Mouse (Mus musculus) cerebellum, adult 11 months (tissue): ENCODE results near the gene Armh3.

Experiments used
- DNase-seq: peaks from one replicate; pipeline ENCODE4 v3.0.0; 2022

Armh3 gene

DNA sequence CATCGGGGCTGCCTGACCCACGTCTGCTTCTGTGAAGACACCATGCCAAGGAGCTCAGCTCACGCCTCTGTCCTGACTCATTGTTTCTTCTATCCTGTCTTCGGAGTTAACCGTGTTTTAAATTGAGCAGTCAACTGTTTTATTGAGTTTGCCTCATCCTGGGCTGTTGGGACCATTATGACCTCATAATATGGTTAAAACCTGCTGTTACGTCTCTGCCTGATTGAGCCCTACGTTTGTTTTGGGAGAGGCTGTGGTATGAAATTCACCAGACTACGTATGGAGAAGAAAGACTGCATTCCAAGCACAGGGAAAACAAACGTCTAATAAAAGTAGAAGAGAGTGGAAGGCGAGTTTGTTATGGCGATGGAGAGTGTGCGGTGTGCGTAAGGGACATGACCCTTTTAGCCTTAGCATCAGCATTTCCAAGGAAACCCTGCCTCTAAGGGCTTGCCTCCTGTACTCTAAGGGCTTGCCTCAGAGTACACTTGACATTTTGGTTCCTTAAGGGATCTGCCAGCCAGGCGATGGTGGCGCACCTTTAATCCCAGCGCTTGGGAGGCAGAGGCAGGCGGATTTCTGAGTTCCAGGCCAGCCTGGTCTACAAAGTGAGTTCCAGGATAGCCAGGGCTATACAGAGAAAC is 214.2 kb downstream of the Armh3 start:
- DNase-seq = no peak

DNA sequence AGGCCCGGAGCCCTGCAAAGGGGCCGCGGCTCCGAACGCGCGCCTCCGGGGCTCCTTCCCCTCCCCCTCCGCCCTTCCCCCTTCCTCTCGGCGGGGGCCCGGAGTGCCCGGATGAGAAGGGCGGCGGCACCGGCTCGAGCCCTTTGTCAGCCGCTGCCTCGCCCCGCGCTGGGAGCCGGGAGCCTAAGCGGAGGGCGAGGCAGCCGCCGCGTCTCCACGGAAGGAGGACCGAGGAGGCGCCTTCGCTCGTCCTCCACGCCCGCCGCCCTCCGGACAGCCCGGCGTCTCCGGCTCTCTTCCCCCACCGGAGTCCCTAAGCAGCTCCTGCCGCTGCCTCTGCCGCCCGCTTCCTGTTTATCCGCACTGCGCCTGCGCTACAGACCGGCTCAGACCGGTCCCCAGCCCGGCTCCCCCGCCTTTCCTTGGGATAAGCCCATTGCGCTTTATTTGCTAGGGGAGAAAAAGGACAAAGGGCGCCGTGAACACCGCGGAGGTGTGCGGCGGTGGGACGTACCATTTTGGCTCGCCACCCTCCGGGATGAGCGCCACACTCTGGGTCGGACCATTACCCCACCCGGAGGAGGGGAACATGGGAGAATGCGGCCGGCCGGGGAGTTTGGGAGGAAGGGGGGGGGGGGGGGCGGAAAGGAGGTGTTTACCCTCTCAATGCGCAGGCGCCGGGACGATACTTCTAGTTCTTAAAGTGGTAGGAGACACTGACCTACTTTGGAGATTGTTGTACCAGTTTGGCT is 214.9 kb downstream of the Armh3 start, which contains the start of gene Mgea5:
TSS of gene Mgea5 (minus strand) at position 657 of the 752 bp plus-strand sequence.
- DNase-seq = peak; percentile 99

DNA sequence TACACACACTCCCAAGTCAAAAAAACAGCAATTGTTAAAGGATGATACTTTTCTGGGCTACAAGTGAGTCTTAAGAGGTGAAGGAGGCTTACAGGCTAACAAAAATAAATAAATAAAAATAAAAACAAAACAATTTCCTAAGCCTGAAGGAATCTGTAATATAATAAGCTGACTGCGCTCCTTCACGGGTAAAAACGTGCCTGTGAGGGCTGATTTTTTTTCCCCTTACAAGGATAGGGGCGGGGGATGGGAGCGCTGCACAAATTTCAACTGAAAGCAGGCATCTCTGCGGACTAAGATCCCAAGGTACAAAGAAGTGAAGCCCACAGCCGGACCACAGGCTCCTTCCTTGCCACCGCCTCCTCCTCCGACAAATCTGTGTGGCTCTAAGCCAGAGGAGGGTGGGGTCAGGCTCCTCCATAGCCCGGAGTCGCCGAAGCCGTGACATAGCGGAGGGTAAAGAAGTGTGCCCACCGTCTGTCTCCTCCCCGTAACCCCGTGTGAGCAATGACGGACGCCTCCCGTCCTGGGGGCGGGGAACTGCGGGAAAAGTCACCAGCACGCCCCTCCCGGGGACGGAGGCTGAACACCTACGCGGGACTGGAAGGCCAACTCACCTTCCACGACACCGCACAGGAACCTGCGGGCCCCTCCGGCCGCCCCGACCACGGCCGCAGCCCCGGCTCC is 215.8 kb downstream of the Armh3 start:
- peak; percentile 64 for DNase-seq

DNA sequence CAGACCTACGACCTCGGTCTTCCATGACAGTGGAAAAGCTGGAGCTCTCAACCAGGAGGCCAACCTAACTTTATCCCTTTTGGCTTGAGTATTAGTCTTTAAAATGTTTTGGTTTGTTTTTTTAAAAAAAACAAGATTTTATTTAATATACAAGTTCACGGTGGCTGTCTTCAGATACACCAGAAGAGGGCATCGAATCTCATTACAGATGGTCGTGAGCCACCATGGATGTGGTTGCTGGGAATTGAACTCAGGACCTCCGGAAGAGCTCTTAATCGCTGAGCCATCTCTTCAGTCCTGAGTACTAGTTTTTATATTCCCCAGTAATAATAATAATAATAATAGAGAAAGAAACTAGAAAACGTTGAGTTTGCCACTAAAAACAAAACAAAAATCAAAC is 216.6 kb downstream of the Armh3 start:
- DNase-seq = no peak

DNA sequence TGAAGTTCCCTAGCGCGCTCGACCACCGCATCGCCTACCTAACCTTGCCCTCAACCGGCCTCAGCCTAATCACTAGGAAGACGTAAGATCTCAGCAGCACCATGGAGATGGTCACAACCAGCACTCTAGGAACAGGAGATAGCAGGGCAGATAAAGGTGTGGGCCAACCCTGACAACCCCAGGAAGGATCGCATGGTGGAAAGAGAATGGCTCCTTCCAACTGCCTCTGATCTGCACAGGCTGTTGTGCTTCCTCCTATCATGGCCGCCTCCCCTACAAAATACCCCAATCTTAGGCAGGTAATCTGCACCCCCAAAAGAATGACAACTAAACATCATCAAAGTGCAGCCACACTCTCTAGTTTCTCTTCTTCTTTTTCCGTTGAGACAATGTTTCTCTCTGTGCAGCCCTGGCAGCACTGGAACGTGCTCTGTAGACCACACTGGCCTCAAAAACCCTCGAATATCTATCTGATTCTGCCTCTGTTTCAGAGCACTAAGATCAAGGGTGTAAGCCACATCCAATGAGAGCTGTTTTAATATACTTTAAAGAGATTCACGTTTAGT is 217.9 kb downstream of the Armh3 start:
- no peak for DNase-seq

DNA sequence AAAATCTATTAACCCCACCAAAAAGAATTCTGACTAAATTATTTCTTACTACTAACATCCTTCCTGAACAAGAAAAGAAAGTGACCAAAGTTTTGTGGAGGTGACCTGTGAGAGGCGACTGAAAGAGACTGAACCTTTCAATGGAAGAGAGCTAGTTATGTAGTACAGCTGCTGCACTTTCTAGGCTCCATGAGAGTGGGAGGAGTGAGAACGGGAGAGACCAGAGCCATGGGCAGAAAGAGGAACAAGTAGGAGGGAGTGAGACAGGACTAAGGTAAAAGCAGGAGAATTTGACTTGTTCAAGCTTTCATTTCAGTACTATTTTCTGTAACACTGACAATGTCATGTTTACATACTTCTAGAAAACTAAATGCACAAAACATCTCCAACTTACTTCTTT is 222.8 kb downstream of the Armh3 start:
- DNase-seq = no peak

DNA sequence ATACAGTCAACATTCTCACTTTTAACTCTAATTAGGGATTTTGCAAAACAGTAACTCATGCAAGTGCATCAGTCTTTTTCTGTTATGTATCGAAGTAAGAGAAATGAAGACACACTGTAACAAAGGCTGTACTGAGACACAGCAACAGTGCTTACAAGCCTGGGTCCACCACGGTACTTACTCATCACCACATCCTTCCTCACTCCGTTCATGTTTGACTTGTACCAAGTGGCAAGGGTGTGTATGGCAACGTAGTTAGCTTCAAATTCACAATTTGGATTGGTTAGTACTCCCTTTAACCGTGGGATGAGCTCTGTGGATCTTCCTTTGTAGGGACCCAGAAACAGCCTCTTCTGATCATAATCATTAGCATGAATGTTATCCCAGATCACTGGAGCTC is 226.8 kb downstream of the Armh3 start:
- no peak for DNase-seq
